Mouse (Mus musculus): ENCODE measurements around the gene Zfp426. TPM values are rescaled to one million over a fixed set of nuclear protein-coding genes. Genes with fewer than 3 reads are reported as not detected.

The Zfp426 gene
- total and polyA plus RNA-seq, 3 experiments, result 11.8 to 18.2 (median 14.7) TPM

GRCm38 (mm10) chr9:20520531-20521210, 28.1 kb upstream of the Zfp426 start:
- dilution Hi-C loops (cut with MboI; ENCODE audit: extremely low pct_ligation_motif_present, extremely low pct_unique_long_range_greater_than_20kb, low sequenced_read_pairs), result no loop called here

GRCm38 (mm10) chr9:20519949-20520348, 27.4 kb upstream of the Zfp426 start:
- dilution Hi-C loops (cut with MboI; ENCODE audit: extremely low pct_ligation_motif_present, extremely low pct_unique_long_range_greater_than_20kb, low sequenced_read_pairs), result no loop called here
- Histone ChIP-seq H3K4me2 (ENCODE audit: insufficient read depth, low read depth, poor library complexity, severe bottlenecking) (peak overlapping the region; percentile 93), H3K4me3 (replicated peaks in 1 of 3; ENCODE audit: low read depth in 2 of 3, low read length in 2 of 3, poor library complexity in 1 of 3) (peak overlapping the region; percentile 45 to 73 (median 68)), H3K27ac (ENCODE audit: insufficient read depth, low read depth) (no peak overlapping the region), H3K27me3 (replicated peaks) (no peaks in the 10 kb centered on the region), H3K36me3 (replicated peaks in 1 of 2; ENCODE audit: control insufficient read depth in 1 of 2, insufficient read depth in 1 of 2, low read length in 1 of 2) (peaks cover 16 to 37% of the 10 kb centered on the region in 2 experiments), H3K79me2 (replicated peaks; ENCODE audit: control insufficient read depth, extremely low read depth, insufficient read depth, poor library complexity, severe bottlenecking) (peaks cover 23% of the 10 kb centered on the region), H3K9ac (ENCODE audit: insufficient read depth, low read depth) (peak overlapping the region; percentile 40; the same call in 1 of the 2 replicates), H3K9me3 (replicated peaks; ENCODE audit: low read length) (no peaks in the 10 kb centered on the region), H3K4me1 (ENCODE audit: control insufficient read depth in 1 of 2, insufficient read depth in 2 of 2) (peaks cover 0 to 28% of the 10 kb centered on the region in 2 experiments; a peak in 2 of 4 replicates)
- in situ Hi-C loops (cut with MboI; ENCODE audit: low pct_ligation_motif_present, low pct_unique_long_range_greater_than_20kb, low sequenced_read_pairs), result no loop called here
- TF ChIP-seq SIN3A (IDR thresholded peaks at IDR 0.05; ENCODE audit: low read length) (peak; percentile 32; the same call in 1 of the 2 replicates), CHD1 (IDR thresholded peaks at IDR 0.05; ENCODE audit: low read depth, low read length) (peak; percentile 83; the same call in 1 of the 2 replicates), MAFK (IDR thresholded peaks at IDR 0.05; ENCODE audit: insufficient replicate concordance, low read length) (no peak)
- peak; percentile 35 for DNase-seq (ENCODE audit: extremely low read depth)

More at GRCm38 (mm10) chr9:20520531-20521210, 28.1 kb upstream of the Zfp426 start:
- Histone ChIP-seq H3K27ac (ENCODE audit: insufficient read depth, low read depth) (peak overlapping the region; percentile 52; the same call in 1 of the 2 replicates), H3K9me3 (replicated peaks; ENCODE audit: low read length) (no peaks in the 10 kb centered on the region), H3K79me2 (replicated peaks; ENCODE audit: control insufficient read depth, extremely low read depth, insufficient read depth, poor library complexity, severe bottlenecking) (peaks cover 23% of the 10 kb centered on the region), H3K4me1 (ENCODE audit: control insufficient read depth in 1 of 2, insufficient read depth in 2 of 2) (peaks cover 2 to 31% of the 10 kb centered on the region in 2 experiments; a peak in 2 of 4 replicates), H3K4me3 (replicated peaks in 1 of 3; ENCODE audit: low read depth in 2 of 3, low read length in 2 of 3, poor library complexity in 1 of 3) (peak overlapping the region; percentile 68 to 84 (median 73)), H3K4me2 (ENCODE audit: insufficient read depth, low read depth, poor library complexity, severe bottlenecking) (peak overlapping the region; percentile 61; the same call in 1 of the 2 replicates), H3K9ac (ENCODE audit: insufficient read depth, low read depth) (peak overlapping the region; percentile 92), H3K36me3 (replicated peaks in 1 of 2; ENCODE audit: control insufficient read depth in 1 of 2, insufficient read depth in 1 of 2, low read length in 1 of 2) (peaks cover 12 to 30% of the 10 kb centered on the region in 2 experiments), H3K27me3 (replicated peaks) (no peaks in the 10 kb centered on the region)
- TF ChIP-seq USF1 (IDR thresholded peaks at IDR 0.05; ENCODE audit: low read depth, low read length) (no peak), TBP (conservative IDR thresholded peaks at IDR 0.05; ENCODE audit: low read depth, low read length) (0 out of 2 replicates have a peak, but pooled peaks have one; percentile 3), NRF1 (IDR thresholded peaks at IDR 0.05; ENCODE audit: low read depth, low read length) (0 out of 2 replicates have a peak, but pooled peaks have one; percentile 10), RAD21 (IDR thresholded peaks at IDR 0.05; ENCODE audit: low read depth, low read length) (no peak), MAX (IDR thresholded peaks at IDR 0.05; ENCODE audit: low read length) (peak; percentile 20; the same call in 1 of the 2 replicates), PAX5 (IDR thresholded peaks at IDR 0.05; ENCODE audit: low read length) (no peak), EP300 (IDR thresholded peaks at IDR 0.05; ENCODE audit: low read length) (peak; percentile 15; the same call in 1 of the 2 replicates), BHLHE40 (IDR thresholded peaks at IDR 0.05; ENCODE audit: low read depth, low read length) (no peak), CTCF (conservative IDR thresholded peaks at IDR 0.05 in 1 of 2, IDR thresholded peaks at IDR 0.05 in 1 of 2; ENCODE audit: low read depth in 2 of 2, low read length in 2 of 2) (no peak), TCF12 (IDR thresholded peaks at IDR 0.05; ENCODE audit: low read depth, low read length) (no peak)
- peak; percentile 12 for DNase-seq (ENCODE audit: extremely low read depth)
- in situ Hi-C loops (cut with MboI; ENCODE audit: low pct_ligation_motif_present, low pct_unique_long_range_greater_than_20kb, low sequenced_read_pairs), result no loop called here
